Comparison of ENCODE assay signal across 7 mouse cellular contexts in the genomic region with DNA sequence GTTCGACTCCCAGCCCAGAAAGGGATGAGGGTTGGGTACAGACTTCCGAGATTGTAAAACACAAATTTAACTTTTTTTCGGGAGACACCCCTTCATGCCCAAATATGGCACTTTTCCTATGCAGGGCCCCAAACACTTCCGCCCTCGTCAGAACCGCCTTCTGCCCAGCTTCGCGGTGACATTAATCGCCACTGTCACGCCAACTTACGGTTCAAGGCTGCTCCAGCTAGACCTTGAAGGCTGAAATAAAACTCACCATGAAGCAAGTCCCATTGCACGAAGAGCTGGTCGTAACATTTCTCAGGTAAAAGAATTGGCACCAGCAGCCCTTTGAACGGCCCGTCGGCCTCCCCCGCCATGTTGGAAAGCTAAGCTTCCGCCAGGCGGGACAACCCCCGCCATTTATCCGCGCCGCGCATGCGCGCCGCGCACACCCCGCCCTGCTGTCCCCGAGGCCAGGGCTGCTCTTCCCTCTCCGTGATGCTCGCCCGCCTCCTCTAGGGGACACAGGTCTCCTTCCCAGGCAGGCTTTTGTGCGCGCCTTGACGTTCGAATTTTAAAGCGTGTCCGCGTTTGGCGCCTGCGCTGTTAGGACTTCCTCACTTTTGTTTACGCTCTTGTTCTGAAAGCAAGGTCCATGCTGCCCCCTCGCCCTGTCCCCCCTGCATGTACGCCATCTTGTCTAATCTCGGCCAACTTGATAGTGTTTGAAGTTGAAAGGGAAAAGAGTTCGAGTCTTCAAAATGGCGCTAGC. TPM values are rescaled to one million over a fixed set of nuclear protein-coding genes. Genes with fewer than 3 reads are reported as not detected.
DNase-seq lines count a peak whose midpoint lies in the region; ATAC-seq and TF ChIP-seq lines count a peak whose summit lies in the region.

A gene (minus strand): TSS at position 430 of the 754 bp plus-strand sequence.

- TF ChIP-seq POLR2A in kidney, adult 2 months (IDR thresholded peaks at IDR 0.05; ENCODE audit: low read depth, low read length), result peak; percentile 31
- peak; percentile 78 for TF ChIP-seq POLR2A in spleen, adult 2 months (IDR thresholded peaks at IDR 0.05; ENCODE audit: low read depth, low read length)

- H3K9ac ChIP-seq in embryonic facial prominence, embryonic 12.5 days, result peak within 1 kb of the TSS; percentile 72
- H3K9ac ChIP-seq in limb, embryonic 12.5 days (replicated peaks), result peak within 1 kb of the TSS; percentile 64
- peak within 1 kb of the TSS; percentile 69 for H3K9ac ChIP-seq in midbrain, embryonic 15.5 days

- H3K9me3 ChIP-seq in embryonic facial prominence, embryonic 12.5 days, result no peaks in the 10 kb centered on the region
- H3K9me3 ChIP-seq in limb, embryonic 12.5 days, result no peaks in the 10 kb centered on the region
- H3K9me3 ChIP-seq in midbrain, embryonic 15.5 days, result no peaks in the 10 kb centered on the region

- peaks cover 15% of the 10 kb centered on the region for H3K4me1 ChIP-seq in embryonic facial prominence, embryonic 12.5 days
- peaks cover 6% of the 10 kb centered on the region; the same call in 1 of the 2 replicates for H3K4me1 ChIP-seq in kidney, adult 2 months (ENCODE audit: control insufficient read depth, insufficient read depth, low read length)
- H3K4me1 ChIP-seq in limb, embryonic 12.5 days (replicated peaks), result peaks cover 17% of the 10 kb centered on the region
- peaks cover 28% of the 10 kb centered on the region for H3K4me1 ChIP-seq in midbrain, embryonic 15.5 days
- H3K4me1 ChIP-seq in spleen, adult 2 months (ENCODE audit: control insufficient read depth, insufficient read depth, insufficient read length), result peaks cover 8% of the 10 kb centered on the region; the same call in 1 of the 2 replicates

- peak within 1 kb of the TSS; percentile 52 for H3K4me3 ChIP-seq in embryonic facial prominence, embryonic 12.5 days
- peak within 1 kb of the TSS; percentile 79 for H3K4me3 ChIP-seq in kidney, adult 2 months (ENCODE audit: insufficient read depth, low read depth, low read length)
- H3K4me3 ChIP-seq in limb, embryonic 12.5 days (replicated peaks), result peak within 1 kb of the TSS; percentile 52
- H3K4me3 ChIP-seq in midbrain, embryonic 15.5 days, result peak within 1 kb of the TSS; percentile 67
- peak within 1 kb of the TSS; percentile 91 for H3K4me3 ChIP-seq in spleen, adult 2 months (ENCODE audit: extremely low read depth, insufficient read depth, insufficient read length)

- peak; percentile 94 for ATAC-seq in embryonic facial prominence, embryonic 12.5 days (ENCODE audit: insufficient number of reproducible peaks, insufficient read depth, low FRiP score, low TSS enrichment)
- peak; percentile 93 for ATAC-seq in limb, embryonic 12.5 days (ENCODE audit: insufficient number of reproducible peaks, insufficient read depth, low FRiP score, low TSS enrichment, low read depth)
- peak; percentile 95 for ATAC-seq in midbrain, embryonic 15.5 days (replicated peaks)

- no peaks in the 10 kb centered on the region for H3K27me3 ChIP-seq in embryonic facial prominence, embryonic 12.5 days
- H3K27me3 ChIP-seq in kidney, adult 2 months (replicated peaks; ENCODE audit: control insufficient read depth, insufficient read depth, low read length), result no peaks in the 10 kb centered on the region
- H3K27me3 ChIP-seq in limb, embryonic 12.5 days, result no peaks in the 10 kb centered on the region
- no peaks in the 10 kb centered on the region for H3K27me3 ChIP-seq in midbrain, embryonic 15.5 days (replicated peaks)
- H3K27me3 ChIP-seq in spleen, adult 2 months (ENCODE audit: control insufficient read depth, insufficient read depth, low read length), result no peaks in the 10 kb centered on the region

- peak within 1 kb of the TSS; percentile 96 for H3K27ac ChIP-seq in embryonic facial prominence, embryonic 12.5 days
- H3K27ac ChIP-seq in kidney, adult 2 months (ENCODE audit: insufficient read depth, low read depth, low read length), result peak within 1 kb of the TSS; percentile 98
- peak within 1 kb of the TSS; percentile 97 for H3K27ac ChIP-seq in limb, embryonic 12.5 days
- H3K27ac ChIP-seq in midbrain, embryonic 15.5 days, result peak within 1 kb of the TSS; percentile 97
- H3K27ac ChIP-seq in spleen, adult 2 months (ENCODE audit: insufficient read depth, low read length), result peak within 1 kb of the TSS; percentile 98

- H3K36me3 ChIP-seq in embryonic facial prominence, embryonic 12.5 days, result peaks cover 60% of the 10 kb centered on the region
- H3K36me3 ChIP-seq in kidney, adult 2 months (ENCODE audit: control insufficient read depth, insufficient read depth, low read length), result peaks cover 2% of the 10 kb centered on the region; the same call in 1 of the 2 replicates
- H3K36me3 ChIP-seq in limb, embryonic 12.5 days, result peaks cover 57% of the 10 kb centered on the region
- H3K36me3 ChIP-seq in midbrain, embryonic 15.5 days (replicated peaks), result peaks cover 38% of the 10 kb centered on the region
- H3K36me3 ChIP-seq in spleen, adult 2 months (ENCODE audit: control insufficient read depth, insufficient read depth, low read length), result peaks cover 14% of the 10 kb centered on the region

- TF ChIP-seq CTCF in kidney, adult 2 months (conservative IDR thresholded peaks at IDR 0.05; ENCODE audit: insufficient read depth, insufficient read length, low read depth, low read length), result peak; percentile 41
- peak; percentile 25; the same call in 1 of the 2 replicates for TF ChIP-seq CTCF in spleen, adult 2 months (IDR thresholded peaks at IDR 0.05; ENCODE audit: extremely low read depth, insufficient read depth, insufficient read length, insufficient replicate concordance)

- under 1% methylated on average over 48 of the region's 48 CpGs for whole genome bisulfite sequencing in embryonic facial prominence, embryonic 12.5 days
- under 1% methylated on average over 48 of the region's 48 CpGs for WGBS in kidney, adult 2 months
- WGBS in limb, embryonic 12.5 days, result under 1% methylated on average over 48 of the region's 48 CpGs
- under 1% methylated on average over 48 of the region's 48 CpGs for WGBS in midbrain, embryonic 15.5 days
- WGBS in spleen, adult 2 months, result under 1% methylated on average over 48 of the region's 48 CpGs

- peak within 1 kb of the TSS; percentile 55 for H3K4me2 ChIP-seq in embryonic facial prominence, embryonic 12.5 days (replicated peaks)
- peak within 1 kb of the TSS; percentile 58 for H3K4me2 ChIP-seq in limb, embryonic 12.5 days
- H3K4me2 ChIP-seq in midbrain, embryonic 15.5 days, result peak within 1 kb of the TSS; percentile 61

- peak; percentile 91 for DNase-seq in adrenal gland, postnatal 25 days
- DNase-seq in heart, adult 18-20 months, result peak; percentile 94 to 98
- DNase-seq in kidney, adult 2 months, result peak; percentile 97
- peak; percentile 91 to 95 for DNase-seq in spleen, adult 2 months (ENCODE audit: low read depth in 1 of 2, low spot score in 2 of 2)

RNA-seq across cellular contexts. Expression of the gene that starts here (rescaled TPM):
- total RNA-seq in adrenal gland, postnatal 25 days (2021), result 123 and 137 TPM in 2 replicates
- polyA plus RNA-seq in embryonic facial prominence, embryonic 12.5 days (2016; fragmentation: Nextera tagmentation; extraction: Ambion mirVana), result 63.3 and 67.9 TPM in 2 replicates
- 10 to 100 TPM; 12.3 to 15.6 TPM for total RNA-seq in heart, adult 18-20 months (2021)
- 143 and 147 TPM in 2 replicates for polyA plus RNA-seq in kidney, adult 2 months (2012; rRNA removed)
- 62.6 and 64.3 TPM in 2 replicates for polyA plus RNA-seq in limb, embryonic 12.5 days (2016; fragmentation: Nextera tagmentation; extraction: Ambion mirVana)
- polyA plus RNA-seq in midbrain, embryonic 15.5 days (2015; fragmentation: Nextera tagmentation; extraction: Ambion mirVana), result 99.9 and 108 TPM in 2 replicates
- polyA plus RNA-seq in spleen, adult 2 months (2012; rRNA removed), result 63.6 and 74.2 TPM in 2 replicates

Comparison
In these comparisons a context has a peak if more than half of its experiments do, and no peak if none do; other contexts are left out.
1. Peak in every context shown above with its lines: DNase-seq, ATAC-seq, H3K4me3 ChIP-seq and H3K27ac ChIP-seq.